Mouse (Mus musculus) retina, postnatal 1 day (tissue): Measurements from ENCODE around the gene Lrrfip1.

Experiments
- DNase-seq: peaks from one replicate; pipeline ENCODE4 v3.0.0-alpha.2; 2012

Lrrfip1 gene

DNA sequence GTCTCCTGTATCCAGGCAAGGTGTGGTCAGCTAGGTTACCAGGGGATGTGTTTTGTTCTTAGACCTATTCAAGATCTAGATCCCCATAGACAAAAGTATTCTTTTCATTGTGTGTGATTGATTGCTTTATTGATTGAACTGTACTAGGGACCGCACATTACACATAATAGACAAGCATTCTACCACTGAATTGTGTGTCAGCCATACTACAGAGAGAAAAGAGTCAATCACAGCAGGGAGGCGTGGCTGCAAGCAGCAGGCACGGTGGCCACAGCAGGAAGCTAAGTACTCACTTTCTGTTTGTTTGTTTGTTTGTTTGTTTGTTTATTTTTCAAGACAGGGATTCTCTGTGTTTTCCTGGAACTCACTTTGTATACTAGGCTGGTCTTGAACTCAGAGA lies 25.9 kb downstream of the Lrrfip1 start:
- no peak for DNase-seq

DNA sequence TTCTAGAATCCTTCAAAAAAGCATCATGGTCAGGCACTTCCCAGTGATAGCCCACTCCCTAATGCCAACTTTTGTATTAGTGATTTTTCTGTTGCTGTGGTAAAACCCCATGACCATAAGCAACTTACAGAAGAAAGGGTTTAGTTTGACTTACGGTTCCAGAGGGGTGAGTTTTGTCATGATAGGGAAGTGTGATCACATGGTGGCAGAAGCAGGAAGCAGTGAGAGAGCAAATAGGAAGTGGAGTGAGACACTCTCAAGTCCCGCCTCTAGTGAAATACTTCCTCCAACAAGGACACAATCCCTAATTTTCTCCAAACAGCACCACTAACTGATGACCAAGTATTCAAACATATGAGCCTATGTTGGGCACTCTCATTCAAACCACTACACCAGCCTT lies 28.4 kb downstream of the Lrrfip1 start:
- DNase-seq = no peak

DNA sequence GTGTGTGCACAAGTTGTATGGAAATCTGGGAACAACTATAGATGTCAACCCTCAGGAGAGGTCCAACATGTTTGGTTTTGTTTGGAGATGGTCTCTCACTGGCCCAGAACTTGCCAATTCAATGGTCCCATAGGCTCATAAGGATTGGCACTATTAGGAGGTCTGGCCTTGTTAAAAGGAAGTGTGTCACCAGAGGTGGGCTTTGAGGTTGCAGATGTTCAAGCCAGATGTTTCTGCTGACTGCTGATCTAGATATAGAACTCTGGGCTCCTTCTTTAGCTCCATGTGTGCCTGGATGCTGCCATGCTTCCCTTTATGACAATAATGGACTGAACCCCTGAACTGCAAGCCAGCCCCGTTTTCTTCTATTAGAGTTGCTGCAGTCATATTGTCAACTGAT lies 31.8 kb downstream of the Lrrfip1 start:
- DNase-seq = no peak

DNA sequence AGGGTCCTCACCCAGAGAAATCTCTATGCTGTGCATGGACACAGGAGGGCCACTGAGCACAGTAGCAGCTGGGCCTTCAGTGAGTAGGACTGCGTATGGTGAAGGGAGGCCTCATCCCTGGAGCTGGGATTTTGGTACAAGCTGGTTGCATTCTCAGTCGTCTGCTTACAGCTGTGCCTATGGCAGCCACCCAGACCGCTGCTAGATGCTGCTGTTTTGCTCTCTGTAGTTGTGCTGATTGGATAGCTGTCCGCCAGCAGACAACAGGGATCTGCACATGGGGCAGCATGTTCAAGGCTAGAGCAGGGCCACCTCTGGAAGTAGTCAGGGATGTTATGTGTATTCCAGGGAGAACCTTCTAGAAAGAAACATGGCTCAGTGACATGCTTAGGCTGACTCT lies 33.0 kb downstream of the Lrrfip1 start:
- no peak for DNase-seq

DNA sequence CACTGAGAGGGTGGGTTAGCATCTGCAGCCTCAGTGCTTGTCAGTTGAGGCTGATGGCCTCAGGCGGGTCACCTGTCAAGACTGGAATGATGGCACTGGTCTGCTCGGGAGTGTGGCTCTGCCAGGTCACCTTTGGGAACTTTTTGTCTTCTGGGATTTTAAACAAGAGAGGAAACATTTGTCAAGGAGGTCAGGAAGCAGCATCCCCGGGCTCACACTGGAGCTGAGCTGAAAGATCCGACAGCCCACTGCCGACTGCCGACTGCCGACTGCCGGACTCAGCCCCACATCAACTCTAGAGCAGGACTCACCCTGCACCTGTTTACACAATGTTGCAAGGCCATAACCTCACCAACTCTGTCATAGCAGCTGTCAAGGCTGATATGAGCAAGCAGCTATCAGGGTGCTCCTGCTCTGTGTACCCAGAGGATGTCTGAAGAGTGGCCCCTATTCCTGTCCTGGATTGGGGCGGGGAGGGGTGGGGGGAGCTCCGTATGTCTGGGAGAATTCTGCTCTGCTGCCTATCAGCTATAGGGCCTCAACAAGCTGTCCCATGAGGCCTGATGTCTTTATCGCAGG lies 33.9 kb downstream of the Lrrfip1 start:
- no peak for DNase-seq

DNA sequence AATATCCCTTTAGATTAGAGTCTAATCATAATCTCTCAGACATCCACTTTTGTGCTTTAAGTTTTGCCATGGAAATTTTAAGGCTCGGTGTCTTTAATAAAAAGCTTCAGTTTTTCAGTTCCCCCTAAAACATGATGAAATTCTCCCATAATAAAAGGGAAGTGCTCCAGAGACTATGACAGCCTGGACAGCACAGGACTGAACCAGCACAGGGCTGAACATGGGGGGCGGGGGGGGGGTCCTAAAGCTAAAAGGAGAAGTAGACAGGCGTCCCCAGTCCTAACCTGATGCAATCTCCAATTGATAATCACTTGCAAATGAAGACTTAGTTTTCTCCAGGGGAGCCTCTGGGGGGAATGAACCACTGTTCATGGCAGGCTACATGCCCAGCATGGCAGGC lies 36.0 kb downstream of the Lrrfip1 start:
- DNase-seq = no peak

DNA sequence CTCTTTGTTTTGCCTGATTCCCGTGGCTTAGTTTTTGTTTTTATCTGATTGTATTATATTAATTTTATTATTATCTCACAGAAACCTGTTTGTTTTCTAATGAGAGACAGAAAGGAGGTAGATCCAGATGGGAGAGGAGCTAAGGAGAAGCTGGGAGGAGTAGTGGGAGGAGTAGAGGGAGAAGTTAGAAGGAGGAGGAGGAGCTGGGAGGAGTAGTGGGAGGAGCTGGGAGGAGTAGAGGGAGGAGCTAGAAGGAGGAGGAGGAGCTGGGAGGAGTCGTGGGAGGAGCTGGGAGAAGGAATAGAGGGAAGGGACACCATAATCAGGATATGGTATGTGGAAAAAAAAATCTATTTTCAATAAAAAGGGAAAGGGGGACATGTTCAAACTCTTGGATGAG lies 36.7 kb downstream of the Lrrfip1 start:
- no peak for DNase-seq

DNA sequence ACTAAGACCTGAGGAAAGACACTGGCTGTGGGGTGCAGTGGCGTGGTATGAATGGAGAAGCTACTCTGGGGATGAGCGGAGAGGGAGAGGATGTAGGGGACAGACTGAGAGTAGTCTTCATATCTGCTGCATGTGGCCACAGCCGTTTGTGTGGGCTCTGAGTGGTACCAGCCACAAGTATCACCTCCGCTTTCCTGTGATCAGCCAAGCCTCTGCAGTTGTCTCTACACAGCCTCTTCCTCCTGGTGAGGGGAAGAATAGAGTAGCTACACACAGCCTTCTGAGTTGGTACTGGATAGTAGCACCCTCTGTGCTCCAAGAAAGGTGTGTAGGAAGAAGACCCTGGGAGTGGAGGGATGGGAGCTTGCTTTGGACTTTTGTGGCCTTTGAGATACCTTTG lies 38.7 kb downstream of the Lrrfip1 start:
- no peak for DNase-seq

DNA sequence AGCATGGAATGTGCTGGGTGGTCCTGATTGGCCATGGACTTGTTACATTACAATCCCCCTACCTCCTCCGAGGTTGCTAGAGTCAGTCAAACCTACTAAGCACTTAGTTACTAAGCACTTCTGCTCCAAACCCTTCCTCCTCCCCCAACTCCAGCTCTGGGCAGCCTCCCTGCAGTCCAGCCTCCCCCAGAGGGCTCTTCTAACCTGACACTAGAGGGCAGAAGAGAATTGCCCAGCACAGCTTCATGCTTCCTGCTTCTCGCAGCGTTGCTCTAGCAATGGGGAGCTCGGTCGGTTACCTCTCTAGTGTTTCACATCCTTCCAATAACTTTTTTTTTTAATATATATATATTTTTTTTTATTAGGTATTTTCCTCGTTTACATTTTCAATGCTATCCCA lies 39.5 kb downstream of the Lrrfip1 start:
- DNase-seq = no peak

DNA sequence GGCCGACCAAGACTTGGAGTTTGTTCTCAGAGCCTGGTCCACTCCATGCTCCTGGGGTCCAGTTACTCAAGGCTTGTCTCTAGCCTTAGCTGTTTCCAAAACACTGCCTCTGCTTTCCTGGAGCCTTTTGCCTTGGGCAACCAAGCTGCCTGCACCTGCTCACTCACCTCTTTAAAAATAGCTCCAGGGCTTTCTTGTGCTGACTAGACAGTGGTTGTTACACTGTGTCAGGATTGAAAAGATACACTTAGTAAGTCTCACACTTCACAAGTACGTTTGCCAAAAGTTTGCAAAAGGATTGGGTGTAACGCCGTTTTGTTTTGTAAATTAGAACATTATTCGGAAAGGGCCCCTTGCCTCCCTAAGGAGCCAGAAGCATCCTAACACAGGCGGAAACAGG lies 40.0 kb downstream of the Lrrfip1 start:
- no peak for DNase-seq

DNA sequence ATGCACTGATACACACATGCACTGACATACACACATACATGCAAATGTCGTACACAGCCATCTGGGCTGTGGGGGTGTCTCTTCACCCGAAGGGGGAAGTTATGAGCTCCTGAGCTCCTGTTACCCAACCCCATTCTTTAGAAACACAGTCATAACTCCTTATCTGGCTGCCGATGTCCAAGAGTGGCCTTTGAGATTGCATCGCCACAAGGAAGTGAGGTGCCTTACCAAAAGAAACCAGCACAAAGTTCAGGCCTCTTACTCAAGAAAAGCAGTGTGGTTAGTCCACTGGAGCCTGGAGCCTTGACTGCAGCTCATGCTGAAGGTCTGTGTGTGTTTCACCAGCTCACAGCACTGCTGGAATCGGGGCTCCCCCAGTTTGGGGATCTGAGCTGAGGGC lies 43.1 kb downstream of the Lrrfip1 start:
- no peak for DNase-seq

DNA sequence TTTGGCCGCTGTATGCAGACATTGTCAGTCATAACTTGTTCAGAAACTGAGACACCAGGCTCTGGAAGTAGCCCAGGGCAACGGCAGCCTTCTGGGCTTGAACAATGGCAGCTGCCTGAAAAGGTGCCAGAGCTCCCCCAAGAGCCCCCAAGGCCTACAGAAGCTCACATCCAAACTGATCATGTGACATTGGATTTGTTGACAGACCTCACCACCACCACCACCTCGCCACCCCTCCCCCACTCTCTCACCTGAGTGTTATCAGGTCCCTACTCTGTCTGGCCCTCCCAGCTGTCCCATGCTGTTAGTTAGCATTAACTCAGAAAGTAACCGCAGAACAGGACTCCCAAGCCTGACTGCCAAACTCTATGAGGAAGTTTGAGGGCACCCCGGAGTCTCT lies 44.7 kb downstream of the Lrrfip1 start:
- DNase-seq = no peak

DNA sequence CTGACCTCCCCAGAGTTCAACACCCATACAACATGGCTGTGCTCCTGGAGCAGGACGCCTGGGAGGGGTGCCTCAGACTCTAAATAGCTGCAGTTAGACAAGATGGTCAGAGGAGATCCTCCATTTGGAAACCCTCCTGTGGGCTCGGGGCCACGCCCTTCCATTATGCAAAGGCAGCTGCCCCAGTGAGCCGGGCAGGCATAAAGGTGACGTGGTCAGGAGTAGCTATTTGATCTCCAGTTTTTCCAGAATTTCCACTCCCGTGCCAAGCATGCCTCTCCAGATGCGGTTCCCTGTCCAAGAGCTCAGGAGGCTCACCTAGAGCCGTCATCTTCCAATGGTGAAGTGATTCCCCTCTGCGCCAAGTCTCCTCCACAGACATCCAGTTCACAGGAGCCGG lies 45.6 kb downstream of the Lrrfip1 start:
- no peak for DNase-seq

DNA sequence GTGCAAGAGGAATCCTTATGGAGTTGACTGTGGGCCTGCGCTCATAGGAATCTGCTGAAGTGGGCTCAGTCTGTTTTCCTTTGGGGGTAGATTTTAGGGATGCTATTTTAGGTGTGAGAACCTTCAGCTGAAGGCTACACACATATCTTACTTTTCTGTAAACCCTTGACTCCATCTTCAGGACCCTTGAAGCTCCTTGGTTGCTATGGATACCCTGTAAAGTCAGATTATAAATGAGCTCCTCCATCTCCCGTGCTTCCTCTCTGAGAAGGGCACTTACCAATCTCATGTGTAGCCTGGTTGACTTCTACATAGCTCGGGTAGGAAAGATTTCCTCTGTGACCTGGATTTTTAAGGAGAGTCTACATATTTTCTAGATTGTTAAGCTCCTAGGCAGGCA lies 46.1 kb downstream of the Lrrfip1 start:
- DNase-seq = no peak

DNA sequence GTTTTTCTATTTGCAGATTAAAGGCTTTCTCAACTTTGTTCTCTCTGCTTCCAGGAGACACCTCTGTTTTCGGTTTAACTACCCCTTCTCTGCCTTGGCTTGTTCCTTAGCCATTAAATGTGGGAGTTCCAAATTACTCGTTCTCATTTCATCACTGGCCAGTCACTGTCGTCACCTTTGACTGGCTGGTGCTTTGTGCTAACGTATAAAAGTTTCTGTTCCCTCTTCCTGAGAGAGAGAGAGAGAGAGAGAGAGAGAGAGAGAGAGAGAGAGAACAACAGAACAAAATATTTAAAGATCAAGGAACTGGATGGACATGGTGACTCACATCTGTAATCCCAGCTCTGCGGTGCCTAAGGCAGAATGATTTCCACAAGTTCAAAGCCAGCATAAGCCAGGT lies 47.7 kb downstream of the Lrrfip1 start:
- no peak for DNase-seq

DNA sequence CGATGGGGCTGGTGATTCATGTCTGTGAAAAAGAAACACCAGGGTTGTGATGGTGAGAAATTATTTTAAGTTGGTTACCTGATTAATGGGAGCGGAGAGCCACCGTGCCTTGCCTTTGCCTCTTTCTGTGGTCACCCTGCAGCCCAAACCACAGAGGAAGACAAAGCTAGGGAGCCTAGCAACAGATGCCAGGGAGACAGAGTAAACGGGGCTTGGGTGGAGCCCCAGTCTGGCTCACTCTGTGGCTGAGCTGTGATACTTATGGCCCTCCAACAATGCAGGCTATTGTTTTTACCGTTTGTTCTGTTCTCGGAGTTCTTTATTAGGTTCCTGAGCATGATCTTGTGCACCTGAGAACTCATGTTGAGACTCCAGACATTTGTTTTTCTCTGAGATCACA lies 50.8 kb downstream of the Lrrfip1 start:
- DNase-seq = peak; percentile 54

DNA sequence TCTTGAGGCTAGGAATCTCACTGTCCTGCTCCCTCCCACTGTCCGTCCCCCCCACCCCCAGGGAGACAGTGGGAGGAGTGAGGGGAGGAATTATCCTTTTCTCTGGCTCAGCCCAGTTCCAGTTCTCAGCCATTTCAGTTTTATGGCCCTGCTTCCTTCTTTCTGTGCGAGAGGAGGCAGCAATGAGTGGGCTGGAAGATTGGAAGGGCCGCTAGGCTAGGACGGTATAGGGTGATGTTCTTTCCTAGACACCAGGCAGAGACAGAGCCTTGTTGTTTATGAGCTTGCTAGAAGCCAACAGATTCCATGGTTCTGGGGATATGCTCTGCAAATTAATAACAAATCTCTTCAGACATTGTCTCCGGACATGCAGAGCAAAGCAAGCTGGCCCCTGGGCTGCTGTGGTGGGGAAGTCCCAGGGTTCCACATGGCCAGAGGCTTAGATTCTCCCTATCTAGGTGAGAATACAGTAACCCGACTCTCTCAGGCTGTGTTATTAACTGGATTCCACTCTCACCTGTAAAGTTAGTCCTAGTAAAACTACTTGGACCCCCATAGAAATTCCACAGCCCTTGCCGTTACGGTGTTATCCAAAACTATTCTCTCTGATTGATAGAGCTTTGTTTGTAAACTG lies 53.0 kb downstream of the Lrrfip1 start:
- DNase-seq = no peak

DNA sequence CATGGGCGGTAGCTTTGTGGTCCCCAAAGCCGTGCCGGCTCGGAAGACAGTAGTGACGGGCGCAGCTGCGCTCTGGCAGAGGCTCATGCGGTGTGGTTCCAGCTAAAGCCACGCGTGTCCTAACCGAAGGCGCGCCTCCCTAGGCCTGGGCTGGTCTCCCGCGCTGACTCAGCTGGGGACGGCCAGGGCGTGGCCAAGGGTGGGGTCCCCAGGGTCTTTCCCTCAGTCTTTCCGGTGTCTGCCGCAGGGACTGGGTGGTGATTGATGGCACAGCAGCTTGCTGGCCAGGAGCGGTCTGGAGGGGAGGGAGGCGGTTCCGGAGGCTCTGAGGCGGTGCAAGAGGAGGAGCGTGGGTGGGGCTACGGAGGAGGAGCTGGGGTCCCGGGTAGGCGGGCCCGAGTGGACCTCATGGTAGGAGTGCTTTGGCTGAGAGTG lies 54.2 kb downstream of the Lrrfip1 start:
- peak; percentile 95 for DNase-seq

DNA sequence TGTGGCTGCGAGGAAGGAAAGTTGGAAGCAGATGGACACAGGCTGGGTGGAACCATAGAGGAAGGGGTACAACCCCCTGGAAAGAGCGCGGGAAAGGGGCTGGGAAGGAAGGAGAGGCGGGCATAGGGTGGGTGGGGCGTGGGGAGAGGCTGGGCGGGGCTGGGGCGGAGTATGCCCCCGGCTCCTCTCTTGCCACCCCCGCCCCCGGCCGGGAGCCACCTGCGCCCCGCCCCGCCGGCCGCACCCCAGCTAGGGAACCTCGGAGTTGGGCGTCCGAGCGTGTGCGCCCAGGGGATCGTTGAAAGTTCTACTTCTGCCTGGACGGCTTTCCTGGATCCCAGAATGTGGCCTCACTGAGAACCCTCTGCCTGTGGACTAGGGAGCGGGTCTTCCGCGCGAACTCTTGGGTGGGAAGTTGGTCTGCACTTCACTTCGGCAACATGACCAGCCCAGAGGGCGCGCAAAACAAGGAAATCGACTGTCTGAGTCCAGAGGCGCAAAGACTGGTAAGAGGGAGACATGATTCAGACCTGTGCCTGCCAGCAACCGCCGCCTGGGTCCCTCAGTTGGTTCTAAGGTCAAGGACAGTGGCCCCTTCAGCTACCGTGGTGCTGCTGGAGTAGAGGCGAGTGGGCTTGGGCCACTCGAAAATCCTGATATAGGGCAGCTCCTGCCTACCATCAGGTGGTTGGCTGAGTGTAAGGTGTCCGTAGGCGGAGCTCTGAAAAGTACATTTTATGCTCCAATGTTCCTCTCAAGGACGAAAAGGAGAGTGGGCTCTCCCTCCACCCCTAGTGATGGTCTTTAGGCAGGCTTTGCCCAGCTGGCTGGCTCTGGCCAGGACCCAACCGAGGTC lies 54.9 kb downstream of the Lrrfip1 start:
- no peak for DNase-seq

DNA sequence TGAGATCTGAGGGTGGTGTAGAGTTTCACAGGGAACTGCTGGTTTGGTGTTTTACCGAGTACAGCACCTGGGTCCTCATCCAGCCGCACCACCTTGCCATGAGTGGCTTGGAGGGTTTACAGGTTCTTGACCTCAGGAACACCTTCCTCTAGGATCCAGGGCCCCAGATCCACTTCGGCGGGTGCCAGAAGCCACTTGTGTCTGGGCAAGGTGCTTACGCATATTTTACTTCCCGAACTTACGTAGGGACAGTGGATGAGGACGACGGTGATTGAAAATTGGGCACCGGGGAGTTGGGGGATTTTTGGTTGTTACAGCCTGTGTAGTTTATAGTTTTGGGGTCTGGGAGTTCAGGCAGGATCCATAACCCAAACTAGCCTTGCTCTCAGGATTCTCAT lies 55.5 kb downstream of the Lrrfip1 start:
- DNase-seq = no peak

DNA sequence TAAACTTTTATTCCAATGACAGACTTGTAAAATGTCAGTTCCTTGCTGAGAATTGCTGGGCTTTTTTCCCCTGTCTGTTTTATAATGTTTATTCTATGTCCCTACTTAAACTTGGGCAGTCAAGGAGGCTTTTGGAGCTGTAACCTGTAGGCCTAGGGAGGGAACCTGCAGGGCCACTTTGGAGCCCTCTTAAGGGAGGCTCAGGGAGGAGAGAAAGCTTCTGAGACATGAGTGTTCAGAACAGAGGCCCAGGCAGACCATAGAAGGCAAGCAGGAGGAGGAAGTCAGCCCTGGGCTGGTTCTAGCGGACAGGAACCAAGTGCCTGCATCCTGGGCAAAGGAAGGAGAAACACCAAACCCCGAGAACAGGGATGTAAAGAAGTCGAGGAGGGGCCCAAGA lies 56.3 kb downstream of the Lrrfip1 start:
- no peak for DNase-seq

DNA sequence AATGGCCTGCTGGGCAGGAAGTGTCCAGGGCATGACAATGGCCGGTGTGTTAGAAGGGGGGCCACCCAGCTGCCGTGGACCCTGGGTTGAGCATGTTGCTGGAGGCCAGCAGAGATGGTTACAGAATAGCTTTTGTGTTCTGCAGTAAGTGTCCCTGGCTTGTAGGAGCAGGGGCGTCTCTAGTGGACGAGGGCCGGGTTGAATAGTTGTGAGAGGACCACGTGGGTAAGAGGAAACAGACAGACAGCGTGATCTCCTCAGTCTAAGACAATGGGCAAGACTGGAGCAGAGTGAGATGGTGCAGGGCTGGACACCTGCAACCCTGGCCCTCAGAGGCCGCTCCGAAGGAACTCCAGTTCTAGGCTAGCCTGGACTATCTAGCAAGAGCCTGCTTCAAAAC lies 57.2 kb downstream of the Lrrfip1 start:
- peak; percentile 92 for DNase-seq

DNA sequence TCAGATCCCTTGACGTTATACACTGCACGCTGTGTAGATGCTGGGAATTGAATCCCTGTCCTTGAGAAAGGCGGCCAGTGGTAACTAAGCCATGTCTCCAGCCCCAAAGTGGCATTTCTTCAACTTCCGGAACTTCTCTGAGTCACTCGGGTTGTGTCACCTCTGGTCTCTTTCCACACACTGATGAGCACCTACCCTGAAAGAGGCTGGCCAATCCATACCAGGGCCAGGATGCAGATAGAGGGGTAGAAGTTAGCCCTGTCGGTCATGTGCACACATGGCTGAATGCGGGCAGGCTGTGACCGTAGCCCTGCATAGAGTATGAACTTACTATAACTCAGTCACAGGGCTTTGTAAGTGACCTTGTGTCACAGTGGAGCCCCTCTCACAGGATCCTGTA lies 57.9 kb downstream of the Lrrfip1 start:
- DNase-seq = no peak
